Mouse (Mus musculus) limb, embryonic 11.5 days (tissue): ENCODE data around the gene Gas2l2. TPM values are rescaled to one million over a fixed set of nuclear protein-coding genes. Genes with fewer than 3 reads are reported as not detected.

ENCODE experiments used
- ATAC-seq: fragments of 200-750 bp; cut with Nextera tagmentation; 2 replicates; pipeline ENCODE4 v1.8.0; 2017; ENCODE audit warnings: low read depth; ENCODE audit not compliant: insufficient number of reproducible peaks, low FRiP score, low TSS enrichment
- DNase-seq: peaks from one replicate; pipeline ENCODE4 v3.0.0-alpha.2; 2015; ENCODE audit warnings: low spot score
- H3K27ac ChIP-seq: fragments of 300-500 bp; sonication (generic); replicated peaks from 2 replicates; pipeline ENCODE4 v1.5.1; 2014; ENCODE audit warnings: low read depth, mild to moderate bottlenecking, low read length
- H3K27me3 ChIP-seq: fragments of 300-500 bp; sonication (generic); 2 replicates; pipeline ENCODE4 v1.6.1; 2014; ENCODE audit warnings: mild to moderate bottlenecking, low read length, mixed read lengths; ENCODE audit not compliant: control insufficient read depth, insufficient read depth
- H3K36me3 ChIP-seq: fragments of 300-500 bp; sonication (generic); 2 replicates; pipeline ENCODE4 v1.6.1; 2014; ENCODE audit warnings: mild to moderate bottlenecking, low read length, moderate library complexity, mixed read lengths; ENCODE audit not compliant: control insufficient read depth, insufficient read depth
- H3K4me1 ChIP-seq: fragments of 300-500 bp; sonication (generic); 2 replicates; pipeline ENCODE4 v1.6.1; 2014; ENCODE audit warnings: low read length, mixed read lengths; ENCODE audit not compliant: control insufficient read depth, insufficient read depth
- H3K4me2 ChIP-seq: fragments of 300-500 bp; sonication (generic); 2 replicates; pipeline ENCODE4 v1.6.1; 2014; ENCODE audit warnings: low read depth, mild to moderate bottlenecking, moderate library complexity; ENCODE audit not compliant: severe bottlenecking
- H3K4me3 ChIP-seq: fragments of 300-500 bp; sonication (generic); 2 replicates; pipeline ENCODE4 v1.5.1; 2014; ENCODE audit warnings: low read depth, low read length
- H3K9ac ChIP-seq: fragments of 300-500 bp; sonication (generic); 2 replicates; pipeline ENCODE4 v1.6.1; 2014; ENCODE audit warnings: mild to moderate bottlenecking, low read length
- H3K9me3 ChIP-seq: fragments of 300-500 bp; sonication (generic); 2 replicates; pipeline ENCODE4 v1.6.1; 2016; ENCODE audit warnings: low read length; ENCODE audit not compliant: control insufficient read depth
- WGBS: fragments of 180-500 bp; shearing (Covaris S2); extraction: QIAGEN DNeasy Blood & Tissue Kit; methylation state at CpG from one replicate; pipeline ENCODE4 v1.1.7; 2014; 5-methylcytosine and 5-hydroxymethylcytosine counted together
- polyA plus RNA-seq: library from polyadenylated mRNA; unstranded; fragments of >200 nt; fragmentation: Nextera tagmentation; extraction: Ambion mirVana; gene quantifications from 2 replicates; pipeline ENCODE4 v1.2.1, GENCODE M21; 2014

The Gas2l2 gene
- not detected in 2 replicates for polyA plus RNA-seq

- Histone ChIP-seq H3K27ac (no peak within 1 kb of the TSS), H3K27me3 (peaks cover 26% of the 10 kb centered on the region), H3K4me3 (no peak within 1 kb of the TSS), H3K4me1 (0 out of 2 replicates have a peak, but pooled peaks cover 2% of the 10 kb centered on the region), H3K36me3 (no peaks in the 10 kb centered on the region), H3K9ac (no peak within 1 kb of the TSS), H3K9me3 (no peaks in the 10 kb centered on the region), H3K4me2 (no peak within 1 kb of the TSS)
- ATAC-seq (no peak), DNase-seq (no peak)
- WGBS = 59% methylated on average over 5 of the region's 5 CpGs
These were observed at the start of gene Gas2l2 for GRCm38 (mm10) chr11:83429355-83429754. TSS of gene Gas2l2 (minus strand) at chr11:83429455.

GRCm38 (mm10) chr11:83473235-83474016 lies 44.2 kb upstream of the Gas2l2 start:
- DNase-seq = no peak
- peak overlapping the region; percentile 87 for H3K9ac ChIP-seq
- H3K27ac ChIP-seq = peak overlapping the region; percentile 94
- H3K27me3 ChIP-seq = no peaks in the 10 kb centered on the region
- peak; percentile 81 for ATAC-seq
- H3K4me3 ChIP-seq = peak overlapping the region; percentile 88
- under 1% methylated on average over 50 of the region's 52 CpGs for WGBS
- peaks cover 6% of the 10 kb centered on the region for H3K36me3 ChIP-seq
- 0 out of 2 replicates have a peak, but pooled peaks cover 4% of the 10 kb centered on the region for H3K4me1 ChIP-seq
- H3K4me2 ChIP-seq = peak overlapping the region; percentile 50
- no peaks in the 10 kb centered on the region for H3K9me3 ChIP-seq

- no peaks in the 10 kb centered on the region for H3K27me3 ChIP-seq
- H3K9me3 ChIP-seq = no peaks in the 10 kb centered on the region
- under 1% methylated on average over 66 of the region's 66 CpGs for WGBS
- H3K27ac ChIP-seq = peak within 1 kb of the TSS; percentile 94
- peaks cover 3% of the 10 kb centered on the region; the same call in 1 of the 2 replicates for H3K36me3 ChIP-seq
- peak within 1 kb of the TSS; percentile 50 for H3K4me2 ChIP-seq
- peak within 1 kb of the TSS; percentile 87 for H3K9ac ChIP-seq
- ATAC-seq (peak; percentile 95), DNase-seq (peak; percentile 98)
- H3K4me1 ChIP-seq = 0 out of 2 replicates have a peak, but pooled peaks cover 4% of the 10 kb centered on the region
- peak within 1 kb of the TSS; percentile 88 for H3K4me3 ChIP-seq
These were observed 43.3 kb upstream of the Gas2l2 start, which contains the start of gene Taf15 for GRCm38 (mm10) chr11:83472324-83473234. TSS of gene Taf15 (plus strand) at chr11:83473086.

- no peaks in the 10 kb centered on the region for H3K27me3 ChIP-seq
- H3K9ac ChIP-seq = no peak overlapping the region
- no peaks in the 10 kb centered on the region for H3K36me3 ChIP-seq
- no peak overlapping the region for H3K4me2 ChIP-seq
- no peaks in the 10 kb centered on the region for H3K9me3 ChIP-seq
- ATAC-seq = no peak
- WGBS = 78% methylated on average over 2 of the region's 2 CpGs
- H3K27ac ChIP-seq = no peak overlapping the region
- H3K4me1 ChIP-seq = 0 out of 2 replicates have a peak, but pooled peaks cover 4% of the 10 kb centered on the region
- no peak overlapping the region for H3K4me3 ChIP-seq
- DNase-seq = no peak
These were observed 42.5 kb upstream of the Gas2l2 start for GRCm38 (mm10) chr11:83471766-83472165.

GRCm38 (mm10) chr11:83468765-83469164 lies 39.5 kb upstream of the Gas2l2 start:
- WGBS = 92% methylated on average over 3 of the region's 3 CpGs
- H3K4me1 ChIP-seq = no peaks in the 10 kb centered on the region
- H3K4me2 ChIP-seq = no peak overlapping the region
- H3K27me3 ChIP-seq = peaks cover 2% of the 10 kb centered on the region; the same call in 1 of the 2 replicates
- H3K27ac ChIP-seq = no peak overlapping the region
- H3K9me3 ChIP-seq = no peaks in the 10 kb centered on the region
- no peak overlapping the region for H3K4me3 ChIP-seq
- no peak for ATAC-seq
- H3K9ac ChIP-seq = no peak overlapping the region
- DNase-seq = no peak
- no peaks in the 10 kb centered on the region for H3K36me3 ChIP-seq

- peaks cover 14% of the 10 kb centered on the region for H3K27me3 ChIP-seq
- no peak overlapping the region for H3K27ac ChIP-seq
- H3K9me3 ChIP-seq = no peaks in the 10 kb centered on the region
- no peaks in the 10 kb centered on the region; the same call in 1 of the 2 replicates for H3K4me1 ChIP-seq
- no peak overlapping the region for H3K9ac ChIP-seq
- DNase-seq (peak; percentile 36), ATAC-seq (no peak)
- no peak overlapping the region for H3K4me3 ChIP-seq
- no peak overlapping the region for H3K4me2 ChIP-seq
- no peaks in the 10 kb centered on the region for H3K36me3 ChIP-seq
- 64% methylated on average over 11 of the region's 11 CpGs for WGBS
These were observed 37.9 kb upstream of the Gas2l2 start for GRCm38 (mm10) chr11:83467120-83467652.

- H3K9me3 ChIP-seq = no peaks in the 10 kb centered on the region
- 37% methylated on average over 2 of the region's 2 CpGs for WGBS
- no peak overlapping the region for H3K4me2 ChIP-seq
- H3K36me3 ChIP-seq = no peaks in the 10 kb centered on the region
- H3K27ac ChIP-seq = no peak overlapping the region
- H3K4me1 ChIP-seq = no peaks in the 10 kb centered on the region; the same call in 1 of the 2 replicates
- H3K9ac ChIP-seq = no peak overlapping the region
- H3K4me3 ChIP-seq = no peak overlapping the region
- DNase-seq = peak; percentile 17
- no peak for ATAC-seq
- peaks cover 20% of the 10 kb centered on the region for H3K27me3 ChIP-seq
These were observed 36.7 kb upstream of the Gas2l2 start for GRCm38 (mm10) chr11:83465976-83466375.
